ENCODE assay signal across 8 mouse cellular contexts in the genomic region with DNA sequence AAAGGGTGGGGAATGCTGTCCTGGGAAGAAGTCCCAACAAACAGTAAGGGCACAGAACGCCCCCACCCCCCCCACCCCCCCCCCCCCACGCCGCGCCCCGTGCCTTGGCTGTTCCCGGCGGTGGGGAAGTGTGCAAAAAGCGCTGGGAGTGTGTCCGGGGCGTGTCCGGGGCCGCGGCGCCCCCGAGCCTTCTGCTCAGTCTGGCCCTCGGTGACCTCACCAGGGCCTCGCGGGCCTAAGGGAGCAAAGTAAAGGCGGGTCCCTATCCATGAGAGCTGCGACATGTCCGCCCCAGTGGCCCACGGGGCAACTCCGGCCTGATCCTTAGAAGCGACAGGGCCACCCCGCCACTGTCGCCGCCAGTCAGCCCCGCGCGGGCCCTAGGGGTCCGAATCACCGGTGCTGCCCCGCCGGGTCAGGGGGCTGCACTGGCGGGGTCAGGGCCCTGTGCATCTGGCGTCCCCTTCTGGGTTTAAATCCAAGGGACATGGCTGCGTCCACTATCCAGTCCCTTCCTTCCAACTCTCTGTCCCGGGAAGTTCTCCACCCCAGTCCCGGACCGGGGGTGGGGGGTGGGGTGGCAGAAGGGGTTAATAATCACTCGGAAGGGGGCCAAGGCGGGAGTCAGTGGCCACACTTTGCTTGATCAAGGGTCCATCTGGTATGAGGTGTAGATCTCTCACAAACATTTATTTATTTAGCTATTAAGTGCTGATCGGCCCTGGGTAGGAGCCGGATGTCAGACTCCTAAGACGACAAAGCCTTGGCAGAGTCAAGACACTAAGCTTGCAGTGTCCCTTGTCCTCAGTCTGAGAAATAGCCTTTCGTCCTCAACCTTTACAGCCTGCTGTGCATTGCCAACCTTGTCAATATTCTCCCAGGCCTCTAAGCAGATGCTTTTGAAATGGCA. TPM values are rescaled to one million over a fixed set of nuclear protein-coding genes. Genes with fewer than 3 reads are reported as not detected.
DNase-seq lines count a peak whose midpoint lies in the region; ATAC-seq lines count a peak whose summit lies in the region.

A gene (minus strand): TSS at position 14 of the 910 bp plus-strand sequence.

- H3K4me3 ChIP-seq in embryonic facial prominence, embryonic 12.5 days = peak within 1 kb of the TSS; percentile 95
- peak within 1 kb of the TSS; percentile 90 for H3K4me3 ChIP-seq in heart, embryonic 11.5 days (ENCODE audit: low read depth, low read length)
- peak within 1 kb of the TSS; percentile 96 for H3K4me3 ChIP-seq in kidney, embryonic 15.5 days (replicated peaks)
- H3K4me3 ChIP-seq in liver, embryonic 12.5 days = peak within 1 kb of the TSS; percentile 66
- peak within 1 kb of the TSS; percentile 93 for H3K4me3 ChIP-seq in stomach, embryonic 14.5 days (ENCODE audit: low read depth, low read length)

- H3K4me1 ChIP-seq in embryonic facial prominence, embryonic 12.5 days = peaks cover 53% of the 10 kb centered on the region
- peaks cover 32% of the 10 kb centered on the region for H3K4me1 ChIP-seq in heart, embryonic 11.5 days (ENCODE audit: control insufficient read depth, insufficient read depth, low read length)
- peaks cover 58% of the 10 kb centered on the region for H3K4me1 ChIP-seq in kidney, embryonic 15.5 days
- H3K4me1 ChIP-seq in liver, embryonic 12.5 days = peaks cover 30% of the 10 kb centered on the region
- peaks cover 29% of the 10 kb centered on the region for H3K4me1 ChIP-seq in stomach, embryonic 14.5 days (ENCODE audit: control insufficient read depth, insufficient read depth, low read length)

- H3K27me3 ChIP-seq in embryonic facial prominence, embryonic 12.5 days = no peaks in the 10 kb centered on the region
- no peaks in the 10 kb centered on the region for H3K27me3 ChIP-seq in heart, embryonic 11.5 days (ENCODE audit: control insufficient read depth, insufficient read depth, low read length)
- H3K27me3 ChIP-seq in kidney, embryonic 15.5 days = no peaks in the 10 kb centered on the region
- peaks cover 18% of the 10 kb centered on the region for H3K27me3 ChIP-seq in liver, embryonic 12.5 days (replicated peaks)
- no peaks in the 10 kb centered on the region for H3K27me3 ChIP-seq in stomach, embryonic 14.5 days (ENCODE audit: control insufficient read depth, insufficient read depth, low read length)

- peak within 1 kb of the TSS; percentile 87 for H3K4me2 ChIP-seq in embryonic facial prominence, embryonic 12.5 days (replicated peaks)
- peak within 1 kb of the TSS; percentile 95 for H3K4me2 ChIP-seq in heart, embryonic 11.5 days
- peak within 1 kb of the TSS; percentile 95 for H3K4me2 ChIP-seq in kidney, embryonic 15.5 days
- peak within 1 kb of the TSS; percentile 85 for H3K4me2 ChIP-seq in liver, embryonic 12.5 days
- peak within 1 kb of the TSS; percentile 89 for H3K4me2 ChIP-seq in stomach, embryonic 14.5 days (replicated peaks; ENCODE audit: low read depth, low read length)

- peak within 1 kb of the TSS; percentile 95 for H3K9ac ChIP-seq in embryonic facial prominence, embryonic 12.5 days
- peak within 1 kb of the TSS; percentile 88 for H3K9ac ChIP-seq in heart, embryonic 11.5 days (ENCODE audit: low read depth, low read length)
- H3K9ac ChIP-seq in kidney, embryonic 15.5 days = peak within 1 kb of the TSS; percentile 93
- peak within 1 kb of the TSS; percentile 82 for H3K9ac ChIP-seq in liver, embryonic 12.5 days
- peak within 1 kb of the TSS; percentile 83 for H3K9ac ChIP-seq in stomach, embryonic 14.5 days (replicated peaks; ENCODE audit: low read depth, low read length)

- 2% methylated on average over 41 of the region's 46 CpGs for WGBS in embryonic facial prominence, embryonic 12.5 days
- WGBS in heart, embryonic 11.5 days (ENCODE audit: insufficient replicate concordance) = 2% methylated on average over 33 of the region's 46 CpGs
- WGBS in kidney, embryonic 15.5 days = 2% methylated on average over 46 of the region's 46 CpGs
- 8% methylated on average over 36 of the region's 46 CpGs for WGBS in liver, embryonic 12.5 days (ENCODE audit: insufficient replicate concordance)
- WGBS in stomach, embryonic 14.5 days = 2% methylated on average over 40 of the region's 46 CpGs

- H3K27ac ChIP-seq in embryonic facial prominence, embryonic 12.5 days = peak within 1 kb of the TSS; percentile 91
- peak within 1 kb of the TSS; percentile 96 for H3K27ac ChIP-seq in heart, embryonic 11.5 days (ENCODE audit: low read depth, low read length)
- peak within 1 kb of the TSS; percentile 96 for H3K27ac ChIP-seq in kidney, embryonic 15.5 days
- H3K27ac ChIP-seq in liver, embryonic 12.5 days = peak within 1 kb of the TSS; percentile 75
- H3K27ac ChIP-seq in stomach, embryonic 14.5 days (ENCODE audit: low read length) = peak within 1 kb of the TSS; percentile 91

- DNase-seq in thymus, adult 18-20 months = peak; percentile 23 to 32
- no peak for DNase-seq in thymus, postnatal 0 days (ENCODE audit: low spot score)

- no peaks in the 10 kb centered on the region for H3K36me3 ChIP-seq in embryonic facial prominence, embryonic 12.5 days
- H3K36me3 ChIP-seq in heart, embryonic 11.5 days (ENCODE audit: control insufficient read depth, insufficient read depth, low read length) = no peaks in the 10 kb centered on the region
- H3K36me3 ChIP-seq in kidney, embryonic 15.5 days = no peaks in the 10 kb centered on the region
- H3K36me3 ChIP-seq in liver, embryonic 12.5 days = no peaks in the 10 kb centered on the region
- no peaks in the 10 kb centered on the region for H3K36me3 ChIP-seq in stomach, embryonic 14.5 days (ENCODE audit: control insufficient read depth, insufficient read depth, low read length)

- ATAC-seq in embryonic facial prominence, embryonic 12.5 days (ENCODE audit: insufficient number of reproducible peaks, insufficient read depth, low FRiP score, low TSS enrichment) = peak; percentile 38; the same call in 1 of the 2 replicates
- ATAC-seq in heart, embryonic 11.5 days (replicated peaks; ENCODE audit: insufficient number of reproducible peaks, low FRiP score, low TSS enrichment) = peak; percentile 65
- ATAC-seq in kidney, embryonic 15.5 days (replicated peaks; ENCODE audit: low FRiP score) = peak; percentile 72
- ATAC-seq in liver, embryonic 12.5 days = peak; percentile 48
- peak; percentile 63 for ATAC-seq in monocyte, adult 5-6 weeks (replicated peaks; ENCODE audit: insufficient number of reproducible peaks, low FRiP score, low TSS enrichment, poor library complexity, severe bottlenecking)
- ATAC-seq in stomach, embryonic 14.5 days (ENCODE audit: insufficient number of reproducible peaks, insufficient read depth, low FRiP score, low read depth) = peak; percentile 46

- no peaks in the 10 kb centered on the region for H3K9me3 ChIP-seq in embryonic facial prominence, embryonic 12.5 days
- H3K9me3 ChIP-seq in heart, embryonic 11.5 days (replicated peaks; ENCODE audit: control insufficient read depth, low read length) = no peaks in the 10 kb centered on the region
- H3K9me3 ChIP-seq in kidney, embryonic 15.5 days (replicated peaks) = no peaks in the 10 kb centered on the region
- no peaks in the 10 kb centered on the region for H3K9me3 ChIP-seq in liver, embryonic 12.5 days (replicated peaks)
- no peaks in the 10 kb centered on the region for H3K9me3 ChIP-seq in stomach, embryonic 14.5 days (ENCODE audit: control insufficient read depth, low read depth, low read length)

RNA-seq across cellular contexts. Expression of the gene that starts here (rescaled TPM):
- polyA plus RNA-seq in thymus, postnatal 0 days (2015; fragmentation: Nextera tagmentation; extraction: Ambion mirVana) = 1.3 and 1.8 TPM in 2 replicates
- polyA plus RNA-seq in embryonic facial prominence, embryonic 12.5 days (2016; fragmentation: Nextera tagmentation; extraction: Ambion mirVana) = 17.8 and 18.6 TPM in 2 replicates
- polyA plus RNA-seq in heart, embryonic 11.5 days (2014; fragmentation: Nextera tagmentation; extraction: Ambion mirVana) = 14.8 and 15.2 TPM in 2 replicates
- polyA plus RNA-seq in kidney, embryonic 15.5 days (2015; fragmentation: Nextera tagmentation; extraction: Ambion mirVana) = 16.3 and 18.0 TPM in 2 replicates
- 4.7 and 5.0 TPM in 2 replicates for polyA plus RNA-seq in liver, embryonic 12.5 days (2016; fragmentation: Nextera tagmentation; extraction: Ambion mirVana)
- 1.1 to 3.0 TPM (median 2.9 TPM) in 3 replicates for total RNA-seq in monocyte, adult 5-6 weeks (2017)
- 12.0 and 13.3 TPM in 2 replicates for polyA plus RNA-seq in stomach, embryonic 14.5 days (2014; fragmentation: Nextera tagmentation; extraction: Ambion mirVana)
